Mouse (Mus musculus) cerebellum, adult 9-11 months (tissue): ENCODE measurements around the gene Mrps18b.

Experiments used
- DNase-seq: peaks from one replicate; pipeline ENCODE4 v3.0.0; 2022

Mrps18b gene

GRCm38 (mm10) chr17:35873774-35874519 is 42.2 kb downstream of the Mrps18b start:
- peak; percentile 87 for DNase-seq

DNA sequence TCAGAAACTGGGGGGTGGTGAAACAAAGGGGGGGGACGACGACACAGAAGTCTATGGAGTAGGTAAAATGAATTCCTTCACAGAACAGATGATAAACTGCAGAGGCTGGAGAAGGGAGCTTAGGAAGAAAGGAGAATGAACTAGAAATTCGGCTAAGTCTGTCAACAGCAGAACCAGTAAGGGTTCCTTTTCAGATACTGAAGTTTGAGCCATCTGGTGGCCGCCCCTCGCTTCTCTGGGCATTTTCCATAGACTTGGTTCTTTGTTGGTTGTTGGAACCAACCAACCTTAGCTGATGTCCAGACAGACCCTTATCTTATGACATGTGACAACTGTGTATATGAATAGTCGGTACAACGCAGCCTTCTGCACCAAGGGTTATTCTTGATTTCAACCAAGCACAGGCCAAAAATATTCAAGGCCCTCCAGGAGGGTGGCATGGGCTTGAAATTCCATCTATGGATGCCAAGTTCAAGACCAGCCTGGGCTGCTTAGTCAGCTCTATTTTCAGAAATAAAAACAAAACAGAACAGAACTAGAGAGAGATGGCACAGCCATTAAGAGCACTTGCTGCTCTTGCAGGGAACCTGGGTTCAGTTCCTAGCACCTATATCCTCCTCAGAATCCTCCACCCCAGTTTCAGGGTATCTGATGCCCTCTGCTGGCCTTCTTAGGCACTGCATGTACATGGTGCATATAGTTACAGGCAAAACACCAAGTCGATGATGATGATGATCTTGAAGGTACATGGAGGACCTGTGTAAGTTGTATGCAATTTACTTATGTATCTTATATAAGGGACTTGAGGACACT is 45.1 kb downstream of the Mrps18b start:
- no peak for DNase-seq

- no peak for DNase-seq
Measured at GRCm38 (mm10) chr17:35870151-35870883, 45.9 kb downstream of the Mrps18b start.

GRCm38 (mm10) chr17:35869346-35870067 is 46.7 kb downstream of the Mrps18b start:
- no peak for DNase-seq

- no peak for DNase-seq
Measured at GRCm38 (mm10) chr17:35868961-35869345, 47.2 kb downstream of the Mrps18b start.

GRCm38 (mm10) chr17:35868165-35868820 is 47.9 kb downstream of the Mrps18b start:
- no peak for DNase-seq

GRCm38 (mm10) chr17:35866911-35867890 is 49.0 kb downstream of the Mrps18b start:
- no peak for DNase-seq

- DNase-seq: peak; percentile 49
Measured at GRCm38 (mm10) chr17:35866281-35866831, 49.8 kb downstream of the Mrps18b start.

GRCm38 (mm10) chr17:35865481-35866280 is 50.5 kb downstream of the Mrps18b start, which contains the start of gene Ppp1r18:
Ppp1r18 (plus strand) TSS chr17:35865593.
- peak; percentile 54 for DNase-seq

DNA sequence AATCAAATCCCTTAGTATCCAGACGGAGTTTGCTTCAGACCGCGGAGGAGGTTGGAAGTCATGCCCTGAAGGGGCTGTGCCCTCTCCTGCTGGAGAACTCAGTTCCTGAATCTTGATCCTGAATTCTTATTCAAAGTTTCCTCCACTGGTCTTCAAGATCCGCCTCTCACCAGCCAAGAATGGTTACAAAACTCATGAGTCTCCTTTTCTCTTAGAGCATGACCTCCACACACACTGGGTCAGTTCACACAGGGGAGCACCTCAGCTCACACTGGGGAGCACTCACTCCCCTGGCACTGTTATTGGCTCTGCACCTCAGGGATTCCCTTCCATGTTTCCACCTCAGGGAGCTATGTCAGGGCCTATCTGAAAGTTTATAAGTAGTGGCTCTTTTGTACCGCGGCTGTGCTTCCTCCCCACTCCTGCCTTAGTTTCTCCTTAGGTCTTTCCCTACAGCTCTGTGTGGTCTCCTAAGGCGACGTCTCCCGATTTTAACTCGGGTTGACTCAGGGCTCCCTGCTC is 51.3 kb downstream of the Mrps18b start:
- DNase-seq: no peak

GRCm38 (mm10) chr17:35861198-35861857 is 54.9 kb downstream of the Mrps18b start, which contains the start of gene Nrm:
Nrm (plus strand) TSS chr17:35861318.
- DNase-seq: peak; percentile 91

GRCm38 (mm10) chr17:35860831-35861197 is 55.4 kb downstream of the Mrps18b start:
- DNase-seq: no peak
